Mouse (Mus musculus) C2C12 (cell line): ENCODE data around the gene Cspg4. TPM values are rescaled to one million over a fixed set of nuclear protein-coding genes. Genes with fewer than 3 reads are reported as not detected.

Experiments used
- H3K27me3 ChIP-seq: one replicate; pipeline ENCODE4 v1.6.1; 2011; ENCODE audit not compliant: control insufficient read depth, insufficient read depth, insufficient read length
- H3K36me3 ChIP-seq: one replicate; pipeline ENCODE4 v1.6.1; 2011; ENCODE audit not compliant: control insufficient read depth, insufficient read depth
- H3K4me3 ChIP-seq: one replicate; pipeline ENCODE4 v1.5.1; 2011; ENCODE audit warnings: mild to moderate bottlenecking, control low read depth; ENCODE audit not compliant: poor library complexity, insufficient read depth, severe bottlenecking
- H3K79me2 ChIP-seq: one replicate; pipeline ENCODE4 v1.6.1; 2011; ENCODE audit not compliant: control insufficient read depth, insufficient read depth
- H3K79me3 ChIP-seq: one replicate; pipeline ENCODE4 v1.6.1; 2011; ENCODE audit warnings: low read depth, control low read depth
- H3ac ChIP-seq: one replicate; pipeline ENCODE3; 2011; ENCODE audit warnings: low read depth; ENCODE audit not compliant: control insufficient read depth, insufficient read length
- CEBPB ChIP-seq: IDR thresholded peaks from one replicate; pipeline ENCODE4 v1.6.1; 2011; ENCODE audit warnings: low read depth, mild to moderate bottlenecking, control low read depth, moderate library complexity
- CTCF ChIP-seq: IDR thresholded peaks from one replicate; pipeline ENCODE4 v1.5.1; 2011; ENCODE audit not compliant: control insufficient read depth, insufficient read depth, insufficient read length
- FOSL1 ChIP-seq: IDR thresholded peaks from one replicate; pipeline ENCODE4 v1.8.0; 2011; ENCODE audit warnings: mild to moderate bottlenecking, low read length; ENCODE audit not compliant: poor library complexity, insufficient read depth, severe bottlenecking
- MAX ChIP-seq: IDR thresholded peaks from one replicate; pipeline ENCODE4 v1.6.1; 2011; ENCODE audit warnings: mild to moderate bottlenecking, control low read depth
- MYOD1 ChIP-seq: IDR thresholded peaks from one replicate; pipeline ENCODE4 v1.6.1; 2011; ENCODE audit warnings: low read depth; ENCODE audit not compliant: control insufficient read depth, insufficient read length
- MYOG ChIP-seq: IDR thresholded peaks from one replicate; pipeline ENCODE4 v1.6.1; 2011; ENCODE audit not compliant: control insufficient read depth, insufficient read length; ENCODE audit errors: extremely low read depth
- USF1 ChIP-seq: IDR thresholded peaks from one replicate; pipeline ENCODE4 v1.6.1; 2011; ENCODE audit warnings: low read depth, mild to moderate bottlenecking, control low read depth, moderate library complexity
- polyA plus RNA-seq: library from polyadenylated mRNA; unstranded; fragments of >200 nt; fragmentation: generic; extraction: Trizol; gene quantifications from one replicate; pipeline ENCODE4 v1.2.1, GENCODE M21; 2012; ENCODE audit warnings: missing spikeins

The Cspg4 gene
- polyA plus RNA-seq, 1 experiment: 42.8 TPM

GRCm38 (mm10) chr9:56889817-56890216, 25.0 kb downstream of the Cspg4 start:
- no peak overlapping the region for H3K4me3 ChIP-seq
- H3K36me3 ChIP-seq: peaks cover 21% of the 10 kb centered on the region
- no peaks in the 10 kb centered on the region for H3K79me2 ChIP-seq
- no peaks in the 10 kb centered on the region for H3K79me3 ChIP-seq
- H3ac ChIP-seq: no peak overlapping the region
- H3K27me3 ChIP-seq: no peaks in the 10 kb centered on the region
- no peak for TF ChIP-seq MYOD1
- peak; percentile 82 for TF ChIP-seq CTCF
- TF ChIP-seq USF1: no peak
- TF ChIP-seq MAX: no peak
- no peak for TF ChIP-seq FOSL1

- H3K36me3 ChIP-seq: peaks cover 21% of the 10 kb centered on the region
Measured at GRCm38 (mm10) chr9:56890522-56891250, 25.9 kb downstream of the Cspg4 start.

GRCm38 (mm10) chr9:56891517-56892011, 26.7 kb downstream of the Cspg4 start:
- Histone ChIP-seq H3K79me2 (no peaks in the 10 kb centered on the region), H3K27me3 (no peaks in the 10 kb centered on the region), H3K79me3 (no peaks in the 10 kb centered on the region), H3K36me3 (peaks cover 21% of the 10 kb centered on the region), H3K4me3 (no peak overlapping the region), H3ac (no peak overlapping the region)
- TF ChIP-seq CTCF (peak; percentile 26), CEBPB (no peak)

More at GRCm38 (mm10) chr9:56890522-56891250, 25.9 kb downstream of the Cspg4 start:
- H3ac ChIP-seq: no peak overlapping the region
- no peak overlapping the region for H3K4me3 ChIP-seq
- TF ChIP-seq USF1 (no peak), MYOG (no peak)
- no peaks in the 10 kb centered on the region for H3K79me3 ChIP-seq
- no peaks in the 10 kb centered on the region for H3K27me3 ChIP-seq
- H3K79me2 ChIP-seq: no peaks in the 10 kb centered on the region

- Histone ChIP-seq H3K4me3 (no peak overlapping the region), H3K79me2 (no peaks in the 10 kb centered on the region), H3K27me3 (no peaks in the 10 kb centered on the region), H3ac (no peak overlapping the region), H3K36me3 (peaks cover 20% of the 10 kb centered on the region), H3K79me3 (no peaks in the 10 kb centered on the region)
- TF ChIP-seq MAX: no peak
- no peak for TF ChIP-seq CTCF
- TF ChIP-seq USF1: no peak
- no peak for TF ChIP-seq MYOD1
- TF ChIP-seq FOSL1: no peak
- no peak for TF ChIP-seq CEBPB
- TF ChIP-seq MYOG: no peak
Measured at GRCm38 (mm10) chr9:56892111-56892510, 27.3 kb downstream of the Cspg4 start.

- Histone ChIP-seq H3K27me3 (no peaks in the 10 kb centered on the region), H3K4me3 (no peak overlapping the region), H3ac (no peak overlapping the region), H3K79me2 (no peaks in the 10 kb centered on the region), H3K36me3 (peaks cover 11% of the 10 kb centered on the region), H3K79me3 (no peaks in the 10 kb centered on the region)
- TF ChIP-seq MYOG (no peak), CTCF (no peak), USF1 (no peak), FOSL1 (no peak), CEBPB (no peak), MYOD1 (no peak), MAX (no peak)
Measured at GRCm38 (mm10) chr9:56893313-56893712, 28.5 kb downstream of the Cspg4 start.

GRCm38 (mm10) chr9:56894006-56894405, 29.2 kb downstream of the Cspg4 start:
- Histone ChIP-seq H3ac (no peak overlapping the region), H3K36me3 (peaks cover 8% of the 10 kb centered on the region), H3K79me2 (no peaks in the 10 kb centered on the region), H3K4me3 (no peak overlapping the region), H3K27me3 (no peaks in the 10 kb centered on the region), H3K79me3 (no peaks in the 10 kb centered on the region)
- TF ChIP-seq USF1: no peak
- TF ChIP-seq CTCF: peak; percentile 17
- no peak for TF ChIP-seq FOSL1
- TF ChIP-seq MYOG: no peak
